Comparison of ENCODE assay signal across 7 mouse cellular contexts in genomic region chr5:81021006-81021320, GRCm38 (mm10). TPM values are rescaled to one million over a fixed set of nuclear protein-coding genes. Genes with fewer than 3 reads are reported as not detected.
DNase-seq lines count a peak whose midpoint lies in the region; ATAC-seq lines count a peak whose summit lies in the region.

No protein-coding gene starts in this region.

- WGBS in neural tube, embryonic 11.5 days: 0% methylated on average over 6 of the region's 6 CpGs
- 0% methylated on average over 6 of the region's 6 CpGs for WGBS in forebrain, embryonic 15.5 days
- under 1% methylated on average over 6 of the region's 6 CpGs for WGBS in liver, embryonic 12.5 days (ENCODE audit: insufficient replicate concordance)
- WGBS in stomach, embryonic 16.5 days: 0% methylated on average over 6 of the region's 6 CpGs

- peak overlapping the region; percentile 96 for H3K27ac ChIP-seq in neural tube, embryonic 11.5 days (ENCODE audit: low read depth, low read length)
- peak overlapping the region; percentile 98 for H3K27ac ChIP-seq in forebrain, embryonic 15.5 days (replicated peaks)
- no peak overlapping the region for H3K27ac ChIP-seq in liver, embryonic 12.5 days
- peak overlapping the region; percentile 79; the same call in 1 of the 2 replicates for H3K27ac ChIP-seq in stomach, embryonic 16.5 days (ENCODE audit: low read length)

- H3K4me3 ChIP-seq in neural tube, embryonic 11.5 days (ENCODE audit: low read depth, low read length): peak overlapping the region; percentile 71
- H3K4me3 ChIP-seq in forebrain, embryonic 15.5 days: peak overlapping the region; percentile 77
- peak overlapping the region; percentile 58 for H3K4me3 ChIP-seq in liver, embryonic 12.5 days
- peak overlapping the region; percentile 70 for H3K4me3 ChIP-seq in stomach, embryonic 16.5 days (replicated peaks; ENCODE audit: low read length)

- peak overlapping the region; percentile 90 for H3K9ac ChIP-seq in neural tube, embryonic 11.5 days (ENCODE audit: low read length)
- peak overlapping the region; percentile 86 for H3K9ac ChIP-seq in forebrain, embryonic 15.5 days (replicated peaks)
- no peak overlapping the region; the same call in 1 of the 2 replicates for H3K9ac ChIP-seq in liver, embryonic 12.5 days
- peak overlapping the region; percentile 85 for H3K9ac ChIP-seq in stomach, embryonic 16.5 days (ENCODE audit: low read length)

- H3K9me3 ChIP-seq in neural tube, embryonic 11.5 days (ENCODE audit: control insufficient read depth, low read length): no peaks in the 10 kb centered on the region
- H3K9me3 ChIP-seq in forebrain, embryonic 15.5 days: no peaks in the 10 kb centered on the region
- H3K9me3 ChIP-seq in liver, embryonic 12.5 days (replicated peaks): no peaks in the 10 kb centered on the region
- H3K9me3 ChIP-seq in stomach, embryonic 16.5 days (replicated peaks; ENCODE audit: control insufficient read depth, low read length): no peaks in the 10 kb centered on the region

- H3K4me2 ChIP-seq in neural tube, embryonic 11.5 days (ENCODE audit: low read depth): peak overlapping the region; percentile 70
- H3K4me2 ChIP-seq in forebrain, embryonic 15.5 days (replicated peaks): peak overlapping the region; percentile 89
- peak overlapping the region; percentile 73 for H3K4me2 ChIP-seq in liver, embryonic 12.5 days
- H3K4me2 ChIP-seq in stomach, embryonic 16.5 days (ENCODE audit: low read depth, low read length): peak overlapping the region; percentile 86

- peak; percentile 21 for ATAC-seq in neural tube, embryonic 11.5 days (ENCODE audit: insufficient read depth, low FRiP score, low TSS enrichment)
- ATAC-seq in forebrain, embryonic 15.5 days (replicated peaks): peak; percentile 11; the same call in 1 of the 2 replicates
- no peak for ATAC-seq in liver, embryonic 12.5 days
- ATAC-seq in stomach, embryonic 16.5 days (ENCODE audit: insufficient read depth, low FRiP score): no peak

- peaks cover 16% of the 10 kb centered on the region for H3K4me1 ChIP-seq in neural tube, embryonic 11.5 days (ENCODE audit: control insufficient read depth, insufficient read depth, low read length)
- H3K4me1 ChIP-seq in forebrain, embryonic 15.5 days: peaks cover 22% of the 10 kb centered on the region
- no peaks in the 10 kb centered on the region for H3K4me1 ChIP-seq in liver, embryonic 12.5 days
- H3K4me1 ChIP-seq in stomach, embryonic 16.5 days (ENCODE audit: control insufficient read depth, insufficient read depth, low read length): no peaks in the 10 kb centered on the region

- H3K36me3 ChIP-seq in neural tube, embryonic 11.5 days (ENCODE audit: control insufficient read depth, insufficient read depth, low read length): no peaks in the 10 kb centered on the region
- H3K36me3 ChIP-seq in forebrain, embryonic 15.5 days: no peaks in the 10 kb centered on the region
- H3K36me3 ChIP-seq in liver, embryonic 12.5 days: no peaks in the 10 kb centered on the region
- H3K36me3 ChIP-seq in stomach, embryonic 16.5 days (ENCODE audit: control insufficient read depth, insufficient read depth, low read length): no peaks in the 10 kb centered on the region

- no peak for DNase-seq in neural tube, embryonic 11.5 days (ENCODE audit: low spot score)
- no peak for DNase-seq in neural tube, embryonic 10.5 days (ENCODE audit: extremely low spot score, low spot score)
- DNase-seq in cerebellum, adult 11-12 months: no peak
- no peak for DNase-seq in thymus, postnatal 36 days

- no peaks in the 10 kb centered on the region for H3K27me3 ChIP-seq in neural tube, embryonic 11.5 days (ENCODE audit: control insufficient read depth, insufficient read depth, low read length)
- peaks cover 5% of the 10 kb centered on the region; the same call in 1 of the 2 replicates for H3K27me3 ChIP-seq in forebrain, embryonic 15.5 days
- peaks cover 63% of the 10 kb centered on the region for H3K27me3 ChIP-seq in liver, embryonic 12.5 days (replicated peaks)
- no peaks in the 10 kb centered on the region for H3K27me3 ChIP-seq in stomach, embryonic 16.5 days (ENCODE audit: control insufficient read depth, insufficient read depth, low read length)

RNA-seq across cellular contexts. Expression of gene Adgrl3, which starts 1.0 kb away (rescaled TPM):
- 25.0 and 25.1 TPM in 2 replicates for polyA plus RNA-seq in neural tube, embryonic 11.5 days (2014; fragmentation: Nextera tagmentation; extraction: Ambion mirVana)
- polyA plus RNA-seq in forebrain, embryonic 15.5 days (2015; fragmentation: Nextera tagmentation; extraction: Ambion mirVana): 47.5 and 51.3 TPM in 2 replicates
- polyA plus RNA-seq in liver, embryonic 12.5 days (2016; fragmentation: Nextera tagmentation; extraction: Ambion mirVana): 4.1 and 4.5 TPM in 2 replicates
- 16.9 and 17.0 TPM in 2 replicates for polyA plus RNA-seq in stomach, embryonic 16.5 days (2015; fragmentation: Nextera tagmentation; extraction: Ambion mirVana)

Comparison
In these comparisons a context has a peak if more than half of its experiments do, and no peak if none do; other contexts are left out.
1. ATAC-seq: peak in neural tube, embryonic 11.5 days (single experiment) and forebrain, embryonic 15.5 days (single experiment); none in liver, embryonic 12.5 days (single experiment) and stomach, embryonic 16.5 days (single experiment).
2. Peak in every context shown above with its lines, with median percentiles within 50 percentile points of each other: H3K4me2 ChIP-seq and H3K4me3 ChIP-seq.